Comparison of ENCODE assay signal across 22 mouse cellular contexts in genomic region chr15:25674932-25675250, GRCm38 (mm10). TPM values are rescaled to one million over a fixed set of nuclear protein-coding genes. Genes with fewer than 3 reads are reported as not detected.
A peak's percentile ranks its signal among the peaks of the same experiment; 100 is the strongest.
DNase-seq lines count a peak whose midpoint lies in the region; ATAC-seq lines count a peak whose summit lies in the region.
"Had no signal": no experiment of that assay in that cellular context is flagged by ENCODE, and none has a peak within 500 bp of the region (broad histone marks: within the 10 kb centered on the region; RNA-seq: fewer than 3 reads in every experiment).

No protein-coding gene starts in this region.

- peak; percentile 25; the same call in 1 of the 2 replicates for ATAC-seq in frontal cortex, adult (ENCODE audit: low TSS enrichment)
- ATAC-seq in midbrain, embryonic 13.5 days = no peak
- no peak for ATAC-seq in midbrain, embryonic 15.5 days (replicated peaks)
- ATAC-seq in megakaryocyte progenitor cell, adult 5-6 weeks (replicated peaks; ENCODE audit: poor library complexity) = no peak
- ATAC-seq: intestine, embryonic 15.5 days; liver, postnatal 0 days; lung, postnatal 0 days had no signal

- DNase-seq in cerebellum, postnatal 14 days = peak; percentile 86 to 88
- DNase-seq in cerebellum, adult 9-11 months = no peak
- no peak for DNase-seq in frontal cortex, postnatal 10 days (ENCODE audit: low spot score in 2 of 2)
- peak; percentile 38 for DNase-seq in telencephalon, adult 2 months (ENCODE audit: low read depth, low spot score)
- DNase-seq: adrenal gland, postnatal 36 days; gastrocnemius, postnatal 10 days; heart, postnatal 4 days; kidney, adult 8-10 months; liver, postnatal 0 days had no signal

- no peaks in the 10 kb centered on the region for H3K36me3 ChIP-seq in midbrain, embryonic 13.5 days
- H3K36me3 ChIP-seq in midbrain, embryonic 15.5 days (replicated peaks) = no peaks in the 10 kb centered on the region
- H3K36me3 ChIP-seq: intestine, embryonic 15.5 days; neural tube, embryonic 15.5 days had no signal

- H3K4me2 ChIP-seq in midbrain, embryonic 13.5 days (replicated peaks) = no peak overlapping the region
- H3K4me2 ChIP-seq in midbrain, embryonic 15.5 days = no peak overlapping the region
- H3K4me2 ChIP-seq: intestine, embryonic 15.5 days; limb, embryonic 12.5 days; liver, embryonic 11.5 days; neural tube, embryonic 15.5 days had no signal

- no peaks in the 10 kb centered on the region for H3K9me3 ChIP-seq in midbrain, embryonic 13.5 days
- H3K9me3 ChIP-seq in midbrain, embryonic 15.5 days = no peaks in the 10 kb centered on the region
- H3K9me3 ChIP-seq: heart, embryonic 10.5 days; intestine, embryonic 15.5 days; limb, embryonic 12.5 days; neural tube, embryonic 15.5 days had no signal

- H3K27ac ChIP-seq in midbrain, embryonic 13.5 days = peak overlapping the region; percentile 63
- no peak overlapping the region for H3K27ac ChIP-seq in midbrain, embryonic 15.5 days
- H3K27ac ChIP-seq: heart, embryonic 10.5 days; intestine, embryonic 15.5 days; limb, embryonic 12.5 days; macrophage; neural tube, embryonic 15.5 days; stomach, postnatal 0 days had no signal

- peaks cover 59% of the 10 kb centered on the region for H3K4me1 ChIP-seq in midbrain, embryonic 13.5 days (replicated peaks)
- peaks cover 16% of the 10 kb centered on the region for H3K4me1 ChIP-seq in midbrain, embryonic 15.5 days

- H3K9ac ChIP-seq in midbrain, embryonic 13.5 days (replicated peaks) = no peak overlapping the region
- H3K9ac ChIP-seq in midbrain, embryonic 15.5 days = no peak overlapping the region
- H3K9ac ChIP-seq: intestine, embryonic 15.5 days; limb, embryonic 12.5 days; liver, postnatal 0 days; neural tube, embryonic 15.5 days had no signal

- peaks cover 8% of the 10 kb centered on the region; the same call in 1 of the 2 replicates for H3K27me3 ChIP-seq in midbrain, embryonic 13.5 days
- H3K27me3 ChIP-seq in midbrain, embryonic 15.5 days (replicated peaks) = no peaks in the 10 kb centered on the region
- H3K27me3 ChIP-seq: intestine, embryonic 15.5 days; limb, embryonic 12.5 days; neural tube, embryonic 15.5 days had no signal

- no peak overlapping the region for H3K4me3 ChIP-seq in midbrain, embryonic 13.5 days (replicated peaks)
- H3K4me3 ChIP-seq in midbrain, embryonic 15.5 days = no peak overlapping the region
- H3K4me3 ChIP-seq: erythroblast, embryonic 14.5 days; heart, embryonic 10.5 days; intestine, embryonic 15.5 days; limb, embryonic 12.5 days; neural tube, embryonic 15.5 days had no signal

- WGBS in midbrain, embryonic 13.5 days = 81% methylated on average over 4 of the region's 4 CpGs
- 77% methylated on average over 4 of the region's 4 CpGs for WGBS in midbrain, embryonic 15.5 days

RNA-seq across cellular contexts. Expression of gene Myo10, which starts 52.6 kb away (rescaled TPM):
- 42.9 and 43.5 TPM in 2 replicates for polyA plus RNA-seq in midbrain, embryonic 13.5 days (2015; fragmentation: Nextera tagmentation; extraction: Ambion mirVana)
- polyA plus RNA-seq in midbrain, embryonic 15.5 days (2015; fragmentation: Nextera tagmentation; extraction: Ambion mirVana) = 28.1 and 30.8 TPM in 2 replicates
- total RNA-seq in megakaryocyte progenitor cell, adult 5-6 weeks (2015) = 2.4 and 2.9 TPM in 2 replicates
- 3.8 and 4.2 TPM in 2 replicates for total RNA-seq in megakaryocyte progenitor cell, adult 5-6 weeks (2017)

Comparison
In these comparisons a context has a peak if more than half of its experiments do, and no peak if none do; other contexts are left out.
1. DNase-seq: peak in cerebellum, postnatal 14 days (2 of 2) and telencephalon, adult 2 months (single experiment); none in cerebellum, adult 9-11 months (single experiment) and frontal cortex, postnatal 10 days (0 of 2).